ENCODE assay signal across 16 mouse cellular contexts in genomic region chr6:34132391-34132790, GRCm38 (mm10).
"Had no signal": no experiment of that assay in that cellular context is flagged by ENCODE, and none has a peak within 500 bp of the region (broad histone marks: within the 10 kb centered on the region; RNA-seq: fewer than 3 reads in every experiment).

No protein-coding gene starts in this region.

- H3K4me1 ChIP-seq: neural tube, embryonic 13.5 days; neural tube, embryonic 15.5 days; stomach, embryonic 15.5 days had no signal

- H3K9me3 ChIP-seq: neural tube, embryonic 13.5 days; neural tube, embryonic 15.5 days; stomach, embryonic 15.5 days had no signal

- DNase-seq: retina, postnatal 1 day; right cerebral cortex, adult 18-20 months; right cerebral cortex, postnatal 14 days; right cerebral cortex, postnatal 25 days; right cerebral cortex, postnatal 4 days; spleen, adult 18-20 months; thymus, adult 18-20 months; thymus, adult 2 months; thymus, postnatal 14 days; thymus, postnatal 25 days; thymus, postnatal 36 days; thymus, postnatal 4 days had no signal

- H3K27me3 ChIP-seq: neural tube, embryonic 13.5 days; neural tube, embryonic 15.5 days; stomach, embryonic 15.5 days had no signal

- H3K9ac ChIP-seq: neural tube, embryonic 13.5 days; neural tube, embryonic 15.5 days; stomach, embryonic 15.5 days had no signal

- H3K4me2 ChIP-seq: neural tube, embryonic 13.5 days; neural tube, embryonic 15.5 days; stomach, embryonic 15.5 days had no signal

- H3K27ac ChIP-seq: neural tube, embryonic 13.5 days; neural tube, embryonic 15.5 days; stomach, embryonic 15.5 days; stomach, postnatal 0 days had no signal

- H3K4me3 ChIP-seq: neural tube, embryonic 13.5 days; neural tube, embryonic 15.5 days; stomach, embryonic 15.5 days had no signal

- H3K36me3 ChIP-seq: neural tube, embryonic 13.5 days; neural tube, embryonic 15.5 days; stomach, embryonic 15.5 days had no signal
